Mouse (Mus musculus): Measurements from ENCODE around the gene Xpot. TPM values are rescaled to one million over a fixed set of nuclear protein-coding genes. Genes with fewer than 3 reads are reported as not detected.

Gene Xpot
- total and polyA plus RNA-seq, 3 experiments: 132 to 151 (median 140) TPM

GRCm38 (mm10) chr10:121568026-121568425 is 58.1 kb downstream of the Xpot start:
- H3K4me2 ChIP-seq (ENCODE audit: insufficient read depth, low read depth, poor library complexity, severe bottlenecking): no peak overlapping the region
- dilution Hi-C loops (cut with MboI; ENCODE audit: extremely low pct_ligation_motif_present, extremely low pct_unique_long_range_greater_than_20kb, low sequenced_read_pairs): no loop called here
- no peak for DNase-seq (ENCODE audit: extremely low read depth)

GRCm38 (mm10) chr10:121564447-121564846 is 61.7 kb downstream of the Xpot start:
- in situ Hi-C loops (cut with MboI; ENCODE audit: low pct_ligation_motif_present, low pct_unique_long_range_greater_than_20kb, low sequenced_read_pairs): no loop called here

More at GRCm38 (mm10) chr10:121568026-121568425, 58.1 kb downstream of the Xpot start:
- H3K4me3 ChIP-seq (replicated peaks in 1 of 3; ENCODE audit: low read depth in 2 of 3, low read length in 2 of 3, poor library complexity in 1 of 3): no peak overlapping the region
- H3K9ac ChIP-seq (ENCODE audit: insufficient read depth, low read depth): no peak overlapping the region
- no peak overlapping the region for H3K27ac ChIP-seq (ENCODE audit: insufficient read depth, low read depth)
- TF ChIP-seq POLR2AphosphoS2 (IDR thresholded peaks at IDR 0.05; ENCODE audit: low read depth, low read length) (no peak), EP300 (IDR thresholded peaks at IDR 0.05; ENCODE audit: low read length) (no peak), E2F4 (IDR thresholded peaks at IDR 0.05; ENCODE audit: insufficient replicate concordance, low read depth, low read length) (no peak), ZNF384 (IDR thresholded peaks at IDR 0.05; ENCODE audit: low read depth, low read length) (no peak), USF2 (conservative IDR thresholded peaks at IDR 0.05; ENCODE audit: low read depth, low read length) (no peak), USF1 (IDR thresholded peaks at IDR 0.05; ENCODE audit: low read depth, low read length) (no peak), NELFE (IDR thresholded peaks at IDR 0.05; ENCODE audit: low read depth, low read length) (no peak), CHD2 (IDR thresholded peaks at IDR 0.05; ENCODE audit: low read length) (no peak), MXI1 (IDR thresholded peaks at IDR 0.05; ENCODE audit: low read depth, low read length) (no peak), PAX5 (IDR thresholded peaks at IDR 0.05; ENCODE audit: low read length) (no peak), KAT2A (IDR thresholded peaks at IDR 0.05; ENCODE audit: insufficient replicate concordance, low read length) (no peak), MEF2A (IDR thresholded peaks at IDR 0.05; ENCODE audit: borderline replicate concordance, low read depth, low read length) (no peak), BHLHE40 (IDR thresholded peaks at IDR 0.05; ENCODE audit: low read depth, low read length) (no peak), ETS1 (conservative IDR thresholded peaks at IDR 0.05; ENCODE audit: low read depth, low read length) (no peak), CHD1 (IDR thresholded peaks at IDR 0.05; ENCODE audit: low read depth, low read length) (no peak), CTCF (conservative IDR thresholded peaks at IDR 0.05 in 1 of 2, IDR thresholded peaks at IDR 0.05 in 1 of 2; ENCODE audit: low read depth in 2 of 2, low read length in 2 of 2) (no peak), GABPA (IDR thresholded peaks at IDR 0.05; ENCODE audit: insufficient replicate concordance, low read depth, low read length) (no peak)
- in situ Hi-C loops (cut with MboI; ENCODE audit: low pct_ligation_motif_present, low pct_unique_long_range_greater_than_20kb, low sequenced_read_pairs): no loop called here
- H3K79me2 ChIP-seq (replicated peaks; ENCODE audit: control insufficient read depth, extremely low read depth, insufficient read depth, poor library complexity, severe bottlenecking): 0 out of 2 replicates have a peak, but pooled peaks cover 2% of the 10 kb centered on the region
- H3K36me3 ChIP-seq (replicated peaks in 1 of 2; ENCODE audit: control insufficient read depth in 1 of 2, insufficient read depth in 1 of 2, low read length in 1 of 2): peaks cover 62 to 75% of the 10 kb centered on the region in 2 experiments
- no peaks in the 10 kb centered on the region for H3K4me1 ChIP-seq (ENCODE audit: control insufficient read depth in 1 of 2, insufficient read depth in 2 of 2)
- H3K27me3 ChIP-seq (replicated peaks): no peaks in the 10 kb centered on the region
- H3K9me3 ChIP-seq (replicated peaks; ENCODE audit: low read length): no peaks in the 10 kb centered on the region

More at GRCm38 (mm10) chr10:121564447-121564846, 61.7 kb downstream of the Xpot start:
- Histone ChIP-seq H3K27ac (ENCODE audit: insufficient read depth, low read depth) (no peak overlapping the region), H3K9ac (ENCODE audit: insufficient read depth, low read depth) (no peak overlapping the region), H3K4me1 (ENCODE audit: control insufficient read depth in 1 of 2, insufficient read depth in 2 of 2) (no peaks in the 10 kb centered on the region), H3K4me2 (ENCODE audit: insufficient read depth, low read depth, poor library complexity, severe bottlenecking) (no peak overlapping the region), H3K4me3 (replicated peaks in 1 of 3; ENCODE audit: low read depth in 2 of 3, low read length in 2 of 3, poor library complexity in 1 of 3) (no peak overlapping the region), H3K27me3 (replicated peaks) (no peaks in the 10 kb centered on the region), H3K36me3 (replicated peaks in 1 of 2; ENCODE audit: control insufficient read depth in 1 of 2, insufficient read depth in 1 of 2, low read length in 1 of 2) (peaks cover 55 to 76% of the 10 kb centered on the region in 2 experiments), H3K79me2 (replicated peaks; ENCODE audit: control insufficient read depth, extremely low read depth, insufficient read depth, poor library complexity, severe bottlenecking) (0 out of 2 replicates have a peak, but pooled peaks cover under 1% of the 10 kb centered on the region), H3K9me3 (replicated peaks; ENCODE audit: low read length) (no peaks in the 10 kb centered on the region)
- TF ChIP-seq CHD1 (IDR thresholded peaks at IDR 0.05; ENCODE audit: low read depth, low read length) (no peak), RCOR1 (conservative IDR thresholded peaks at IDR 0.05; ENCODE audit: low read depth, low read length) (no peak), TCF12 (IDR thresholded peaks at IDR 0.05; ENCODE audit: low read depth, low read length) (no peak), SIN3A (IDR thresholded peaks at IDR 0.05; ENCODE audit: low read length) (no peak), GABPA (IDR thresholded peaks at IDR 0.05; ENCODE audit: insufficient replicate concordance, low read depth, low read length) (no peak), ZNF384 (IDR thresholded peaks at IDR 0.05; ENCODE audit: low read depth, low read length) (no peak), TBP (conservative IDR thresholded peaks at IDR 0.05; ENCODE audit: low read depth, low read length) (no peak), JUN (IDR thresholded peaks at IDR 0.05; ENCODE audit: insufficient read depth, low read depth, low read length) (no peak), USF1 (IDR thresholded peaks at IDR 0.05; ENCODE audit: low read depth, low read length) (no peak), JUND (conservative IDR thresholded peaks at IDR 0.05; ENCODE audit: low read depth, low read length) (no peak), NRF1 (IDR thresholded peaks at IDR 0.05; ENCODE audit: low read depth, low read length) (no peak), UBTF (IDR thresholded peaks at IDR 0.05; ENCODE audit: low read depth, low read length) (no peak), RAD21 (IDR thresholded peaks at IDR 0.05; ENCODE audit: low read depth, low read length) (no peak), MEF2A (IDR thresholded peaks at IDR 0.05; ENCODE audit: borderline replicate concordance, low read depth, low read length) (no peak), ETS1 (conservative IDR thresholded peaks at IDR 0.05; ENCODE audit: low read depth, low read length) (no peak), CTCF (conservative IDR thresholded peaks at IDR 0.05 in 1 of 2, IDR thresholded peaks at IDR 0.05 in 1 of 2; ENCODE audit: low read depth in 2 of 2, low read length in 2 of 2) (no peak)
- DNase-seq (ENCODE audit: extremely low read depth): no peak
- dilution Hi-C loops (cut with MboI; ENCODE audit: extremely low pct_ligation_motif_present, extremely low pct_unique_long_range_greater_than_20kb, low sequenced_read_pairs): no loop called here
